Mouse (Mus musculus) liver, embryonic 15.5 days (tissue): ENCODE data around the gene Slc35f6. TPM values are rescaled to one million over a fixed set of nuclear protein-coding genes. Genes with fewer than 3 reads are reported as not detected.
"Not testable (repeated sequence)": the region's sequence is repeated elsewhere in the genome, so short reads cannot be mapped to it uniquely, and the experiment has no call there.

ENCODE experiments used
- ATAC-seq: fragments of 200-750 bp; cut with Nextera tagmentation; 2 replicates; pipeline ENCODE4 v1.8.0; 2017; ENCODE audit warnings: moderate number of reproducible peaks, mild to moderate bottlenecking, moderate library complexity; ENCODE audit not compliant: insufficient read depth
- H3K27ac ChIP-seq: fragments of 300-500 bp; sonication (generic); replicated peaks from 2 replicates; pipeline ENCODE4 v1.5.1; 2015; ENCODE audit warnings: mild to moderate bottlenecking, inconsistent platforms
- H3K27me3 ChIP-seq: fragments of 300-500 bp; sonication (generic); 2 replicates; pipeline ENCODE4 v1.6.1; 2015; ENCODE audit warnings: mild to moderate bottlenecking, inconsistent platforms
- H3K36me3 ChIP-seq: fragments of 300-500 bp; sonication (generic); replicated peaks from 2 replicates; pipeline ENCODE4 v1.6.1; 2015; ENCODE audit warnings: moderate library complexity, mild to moderate bottlenecking, inconsistent platforms
- H3K4me1 ChIP-seq: fragments of 300-500 bp; sonication (generic); replicated peaks from 2 replicates; pipeline ENCODE4 v1.6.1; 2015; ENCODE audit warnings: inconsistent platforms
- H3K4me2 ChIP-seq: fragments of 300-500 bp; sonication (generic); 2 replicates; pipeline ENCODE4 v1.6.1; 2015; ENCODE audit warnings: moderate library complexity, mild to moderate bottlenecking, inconsistent platforms
- H3K4me3 ChIP-seq: fragments of 300-500 bp; sonication (generic); replicated peaks from 2 replicates; pipeline ENCODE4 v1.5.1; 2015; ENCODE audit warnings: mild to moderate bottlenecking, inconsistent platforms
- H3K9ac ChIP-seq: fragments of 300-500 bp; sonication (generic); 2 replicates; pipeline ENCODE4 v1.6.1; 2015; ENCODE audit warnings: moderate library complexity, mild to moderate bottlenecking, inconsistent platforms
- H3K9me3 ChIP-seq: fragments of 300-500 bp; sonication (generic); replicated peaks from 2 replicates; pipeline ENCODE4 v1.6.1; 2016; ENCODE audit warnings: inconsistent platforms
- WGBS: fragments of 180-500 bp; shearing (Covaris S2); methylation state at CpG from one replicate; pipeline ENCODE4 v1.1.7; 2015; ENCODE audit warnings: mixed read lengths; ENCODE audit not compliant: insufficient replicate concordance; 5-methylcytosine and 5-hydroxymethylcytosine counted together
- polyA plus RNA-seq: library from polyadenylated mRNA; unstranded; fragments of >200 nt; fragmentation: Nextera tagmentation; extraction: Ambion mirVana; gene quantifications from 2 replicates; pipeline ENCODE4 v1.2.1, GENCODE M21; 2015

The Slc35f6 gene
- polyA plus RNA-seq, 1 experiment from 2014 or later = 10.7 TPM

DNA sequence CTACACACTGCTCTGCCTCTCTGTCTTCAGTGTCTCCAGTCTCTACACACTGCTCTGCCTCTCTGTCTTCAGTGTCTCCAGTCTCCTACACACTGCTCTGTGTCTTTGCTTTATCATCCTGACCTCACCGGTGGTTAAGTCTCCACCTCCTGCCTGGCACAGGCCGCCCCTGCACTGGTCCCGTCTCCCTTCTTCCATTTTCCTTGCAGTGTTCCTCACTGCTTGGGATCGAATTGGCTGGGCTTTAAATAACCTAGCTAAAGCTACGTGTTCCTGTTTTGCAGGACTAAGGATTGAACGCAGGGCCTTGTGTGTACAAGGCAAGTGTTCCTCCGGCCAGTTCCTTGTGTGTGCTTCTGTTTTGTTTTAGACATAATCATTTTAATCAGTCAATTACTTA lies 22.4 kb downstream of the Slc35f6 start:
- H3K4me2 ChIP-seq = no peak overlapping the region
- 71% methylated on average over 7 of the region's 7 CpGs for WGBS

DNA sequence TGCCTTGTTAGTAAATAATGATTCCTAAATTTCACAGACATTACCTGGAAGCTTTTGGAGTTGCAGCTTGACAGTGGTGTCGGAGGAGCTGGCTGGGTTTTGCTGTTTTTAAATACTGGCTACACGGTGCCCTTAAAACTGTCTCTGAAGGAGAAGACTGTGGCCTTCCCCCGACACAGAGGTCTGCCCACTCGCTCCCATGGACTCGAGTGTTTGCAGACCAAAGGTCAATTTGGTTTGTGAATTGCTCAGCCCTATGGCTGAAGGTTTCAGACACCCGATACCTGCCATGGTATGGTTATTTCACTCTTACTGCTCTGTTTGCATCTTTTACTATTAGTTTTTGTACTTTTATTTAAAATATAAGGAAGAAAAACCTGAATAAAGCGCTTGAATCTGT lies 26.3 kb downstream of the Slc35f6 start:
- no peak for ATAC-seq
- no peaks in the 10 kb centered on the region for H3K27me3 ChIP-seq
- peaks cover 95% of the 10 kb centered on the region for H3K36me3 ChIP-seq
- H3K9ac ChIP-seq = no peak overlapping the region
- WGBS = 79% methylated on average over 7 of the region's 7 CpGs
- no peaks in the 10 kb centered on the region for H3K9me3 ChIP-seq
- H3K4me2 ChIP-seq = no peak overlapping the region
- H3K4me3 ChIP-seq = no peak overlapping the region
- H3K27ac ChIP-seq = 0 out of 2 replicates have a peak overlapping the region, but pooled peaks have one; percentile 5
- peaks cover 11% of the 10 kb centered on the region for H3K4me1 ChIP-seq

More for the DNA sequence above, 22.4 kb downstream of the Slc35f6 start:
- Histone ChIP-seq H3K36me3 (peaks cover 73% of the 10 kb centered on the region), H3K9ac (no peak overlapping the region), H3K27ac (no peak overlapping the region), H3K9me3 (no peaks in the 10 kb centered on the region), H3K4me1 (peaks cover 38% of the 10 kb centered on the region), H3K27me3 (no peaks in the 10 kb centered on the region), H3K4me3 (no peak overlapping the region)
- no peak for ATAC-seq

DNA sequence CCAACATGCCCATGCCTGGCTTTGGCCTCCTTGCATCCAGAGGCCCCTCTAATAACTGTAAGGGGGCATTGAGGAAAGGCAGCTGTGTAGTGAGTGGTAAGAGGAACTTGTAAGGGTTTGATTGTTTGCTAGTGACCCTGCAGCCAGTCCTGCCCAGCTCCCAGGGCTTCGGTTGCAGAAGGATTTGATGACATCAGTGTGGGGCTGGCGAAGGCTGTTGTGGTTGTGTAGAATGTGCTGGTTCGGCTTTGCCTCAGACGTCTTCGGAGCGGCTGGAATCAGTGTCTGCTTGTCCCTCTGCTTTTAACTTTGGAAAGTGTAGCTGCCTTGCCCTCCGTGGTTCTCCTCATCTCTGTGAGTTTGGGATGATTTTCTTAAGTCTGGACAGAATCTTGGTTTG lies 29.1 kb downstream of the Slc35f6 start:
- Histone ChIP-seq H3K4me1 (no peaks in the 10 kb centered on the region), H3K36me3 (peaks cover 67% of the 10 kb centered on the region), H3K27me3 (no peaks in the 10 kb centered on the region), H3K9me3 (no peaks in the 10 kb centered on the region), H3K4me2 (no peak overlapping the region), H3K9ac (no peak overlapping the region), H3K4me3 (no peak overlapping the region), H3K27ac (no peak overlapping the region)
- WGBS = 83% methylated on average over 7 of the region's 7 CpGs
- no peak for ATAC-seq

DNA sequence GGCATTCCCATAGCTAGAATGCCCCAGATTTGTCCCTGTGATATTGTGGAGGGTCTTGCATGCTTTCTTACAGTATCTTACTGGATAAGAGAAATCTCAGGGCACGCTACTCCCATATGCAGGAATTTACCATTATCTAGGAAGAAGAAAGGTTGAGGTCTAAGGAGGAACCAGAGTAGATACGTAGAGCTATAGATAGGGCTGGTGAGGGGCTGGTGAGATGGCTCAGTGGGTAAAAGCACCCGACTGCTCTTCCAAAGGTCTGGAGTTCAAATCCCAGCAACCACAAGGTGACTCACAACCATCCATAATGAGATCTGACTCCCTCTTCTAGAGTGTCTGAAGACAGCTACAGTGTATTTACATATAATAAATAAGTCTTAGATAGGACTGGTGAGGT lies 30.3 kb downstream of the Slc35f6 start:
- H3K9ac ChIP-seq, H3K9me3 ChIP-seq, ATAC-seq, H3K27ac ChIP-seq, H3K4me3 ChIP-seq, H3K4me2 ChIP-seq, H3K4me1 ChIP-seq, H3K27me3 ChIP-seq: not testable (repeated sequence)
- peaks cover 55% of the 10 kb centered on the region for H3K36me3 ChIP-seq
- 81% methylated on average over 3 of the region's 3 CpGs for WGBS

DNA sequence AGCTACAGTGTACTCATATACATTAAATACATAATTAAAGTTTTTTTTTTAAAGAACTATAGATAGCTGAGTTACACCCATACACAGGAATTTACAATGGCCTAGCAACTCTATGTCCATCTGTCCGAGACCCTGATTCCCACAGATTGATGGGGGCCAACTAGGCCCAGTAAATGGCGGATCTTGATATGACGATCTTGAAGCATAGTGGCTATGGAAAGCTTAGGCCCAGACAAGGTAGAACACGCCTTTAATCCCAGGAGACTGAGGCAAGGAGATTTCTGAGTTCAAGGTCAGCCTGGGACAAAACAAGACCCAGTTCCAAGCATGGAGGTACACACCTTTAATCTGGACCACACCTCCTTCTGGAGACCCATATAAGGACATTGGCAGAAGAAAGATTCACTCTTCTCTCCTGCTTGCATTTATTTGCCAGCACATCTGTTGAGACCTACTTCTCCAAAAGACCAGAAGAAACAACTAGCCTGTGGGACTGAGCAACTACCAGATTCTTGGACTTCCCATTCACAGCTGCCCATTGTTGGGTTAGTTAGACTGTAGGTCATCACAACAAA lies 31.1 kb downstream of the Slc35f6 start:
- Histone ChIP-seq H3K9me3 (no peaks in the 10 kb centered on the region), H3K27ac (no peak overlapping the region), H3K4me1 (no peaks in the 10 kb centered on the region), H3K4me3 (no peak overlapping the region), H3K36me3 (peaks cover 47% of the 10 kb centered on the region), H3K27me3 (no peaks in the 10 kb centered on the region), H3K9ac (no peak overlapping the region), H3K4me2 (no peak overlapping the region)
- WGBS = 88% methylated on average over 4 of the region's 4 CpGs
- ATAC-seq = no peak

DNA sequence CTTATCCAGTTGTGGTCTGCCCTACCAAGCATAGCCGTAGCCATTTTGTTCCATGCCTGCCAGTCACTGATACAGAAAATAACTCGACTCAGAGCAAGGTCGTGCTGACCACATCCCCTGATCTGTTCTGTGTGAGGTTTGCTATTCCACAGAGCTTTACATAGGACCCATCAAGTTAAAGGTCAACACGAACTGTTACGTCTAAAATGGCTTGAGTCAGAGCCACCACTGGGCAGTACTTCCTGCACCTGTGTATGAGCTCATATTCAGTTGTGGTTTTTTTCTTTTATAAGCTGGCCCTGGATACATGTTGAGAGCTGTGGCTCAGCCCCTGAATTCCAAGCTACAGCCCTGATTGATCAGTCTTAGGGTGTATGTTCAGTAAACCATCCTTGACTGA lies 31.9 kb downstream of the Slc35f6 start:
- no peaks in the 10 kb centered on the region for H3K27me3 ChIP-seq
- H3K9me3 ChIP-seq = no peaks in the 10 kb centered on the region
- peaks cover 40% of the 10 kb centered on the region for H3K36me3 ChIP-seq

DNA sequence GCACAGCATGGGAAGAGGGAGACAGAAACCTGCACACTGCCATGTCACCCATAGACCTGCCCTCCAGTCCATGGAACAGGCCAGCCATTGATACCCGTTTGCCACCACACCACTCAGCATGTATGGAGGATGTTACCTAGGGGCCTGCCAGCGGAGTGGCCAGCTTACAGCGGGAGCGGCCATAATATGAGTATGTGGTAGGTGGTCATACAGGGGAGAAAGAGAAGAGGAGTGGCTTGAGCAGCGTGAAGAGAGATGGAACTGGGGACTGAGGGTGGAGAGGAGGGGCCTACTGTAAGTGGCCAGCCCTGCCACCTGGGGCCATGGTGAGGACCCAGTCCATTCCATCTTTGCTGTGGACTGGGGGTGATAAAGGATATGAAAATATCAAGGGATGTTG lies 34.2 kb downstream of the Slc35f6 start:
- 74% methylated on average over 5 of the region's 5 CpGs for WGBS
- Histone ChIP-seq H3K9ac (no peak overlapping the region), H3K27me3 (no peaks in the 10 kb centered on the region), H3K4me1 (no peaks in the 10 kb centered on the region), H3K36me3 (peaks cover 17% of the 10 kb centered on the region), H3K4me2 (no peak overlapping the region), H3K9me3 (no peaks in the 10 kb centered on the region), H3K27ac (no peak overlapping the region), H3K4me3 (no peak overlapping the region)
- ATAC-seq = no peak

More for the DNA sequence above, 31.9 kb downstream of the Slc35f6 start:
- 38% methylated on average over 5 of the region's 5 CpGs for WGBS
- Histone ChIP-seq H3K4me3 (no peak overlapping the region), H3K27ac (no peak overlapping the region), H3K4me1 (no peaks in the 10 kb centered on the region), H3K4me2 (no peak overlapping the region), H3K9ac (no peak overlapping the region)
- no peak for ATAC-seq

DNA sequence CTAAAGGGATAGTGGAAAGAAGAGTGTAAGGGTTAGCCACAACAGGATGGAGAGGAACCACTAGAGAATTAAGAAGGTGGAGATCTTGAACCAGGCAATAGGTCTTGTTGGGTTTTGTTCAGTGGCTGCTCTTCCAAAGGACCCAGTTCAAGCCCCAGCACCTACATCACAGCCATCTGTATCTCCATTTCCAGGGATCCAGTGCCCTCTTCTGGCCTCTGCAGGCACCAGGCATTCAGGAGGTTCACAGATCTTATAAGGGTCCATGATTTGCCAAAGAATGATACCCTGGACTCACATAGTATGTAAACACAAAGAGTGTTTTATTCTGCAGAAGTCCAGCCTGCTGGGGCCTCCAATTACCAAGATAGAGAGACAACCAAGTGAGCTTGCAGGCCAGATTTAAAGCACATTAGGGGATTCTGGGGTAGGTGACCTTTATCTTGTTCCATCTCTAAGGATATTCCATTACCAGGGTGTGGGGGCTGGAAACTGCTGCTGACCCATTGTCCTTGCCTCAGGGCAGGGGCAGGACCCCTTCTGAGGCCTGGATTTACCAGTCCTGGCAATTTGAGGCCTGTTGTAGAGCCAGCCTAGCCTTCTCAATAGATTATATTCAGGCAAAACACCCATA lies 35.4 kb downstream of the Slc35f6 start:
- Histone ChIP-seq H3K36me3 (peaks cover 8% of the 10 kb centered on the region; the same call in 1 of the 2 replicates), H3K27me3 (no peaks in the 10 kb centered on the region), H3K9ac (no peak overlapping the region), H3K9me3 (no peaks in the 10 kb centered on the region), H3K4me3 (no peak overlapping the region), H3K4me2 (no peak overlapping the region), H3K4me1 (no peaks in the 10 kb centered on the region), H3K27ac (no peak overlapping the region)
- no peak for ATAC-seq

DNA sequence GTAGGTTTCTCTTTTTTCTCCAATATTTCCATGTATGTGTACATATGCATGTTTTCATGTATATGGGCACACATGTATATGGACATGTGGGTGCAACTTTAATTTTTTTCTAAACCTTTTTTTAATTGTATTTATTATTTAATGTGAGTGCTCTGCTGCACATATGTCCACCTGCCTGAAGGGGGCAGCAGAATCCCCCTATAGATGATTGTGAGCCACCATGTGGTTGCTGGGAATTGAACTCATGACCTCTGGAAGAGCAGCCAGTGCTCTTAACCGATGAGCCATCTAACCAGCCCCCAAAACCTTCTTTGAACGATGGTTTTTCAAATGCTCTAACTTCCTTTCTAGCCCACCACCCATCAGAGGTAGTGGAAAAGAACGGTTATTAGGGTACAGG lies 36.3 kb downstream of the Slc35f6 start:
- Histone ChIP-seq H3K36me3 (no peaks in the 10 kb centered on the region), H3K4me3 (no peak overlapping the region), H3K9me3 (no peaks in the 10 kb centered on the region), H3K27ac (no peak overlapping the region), H3K9ac (no peak overlapping the region), H3K27me3 (no peaks in the 10 kb centered on the region), H3K4me2 (no peak overlapping the region), H3K4me1 (no peaks in the 10 kb centered on the region)
- 55% methylated on average over 3 of the region's 3 CpGs for WGBS
- ATAC-seq = no peak

DNA sequence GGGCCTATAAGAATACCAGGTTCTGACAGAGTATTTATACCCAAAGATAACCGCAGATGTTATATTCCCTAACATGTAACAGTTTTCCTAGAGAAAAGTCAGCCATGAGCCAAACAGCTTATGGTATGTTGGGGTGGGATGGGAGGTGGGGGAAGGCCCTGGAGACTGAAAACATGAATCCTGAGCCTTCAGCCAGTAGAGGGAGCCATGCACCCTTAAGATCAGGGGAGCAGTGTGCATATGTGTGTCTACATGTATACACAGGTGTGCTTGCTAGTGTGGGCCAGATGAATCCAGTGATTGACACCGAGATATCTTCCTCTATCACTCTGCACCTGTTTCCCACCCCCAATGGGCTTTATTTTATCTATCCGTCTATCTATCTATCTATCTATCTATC lies 39.0 kb downstream of the Slc35f6 start:
- no peak overlapping the region for H3K27ac ChIP-seq

DNA sequence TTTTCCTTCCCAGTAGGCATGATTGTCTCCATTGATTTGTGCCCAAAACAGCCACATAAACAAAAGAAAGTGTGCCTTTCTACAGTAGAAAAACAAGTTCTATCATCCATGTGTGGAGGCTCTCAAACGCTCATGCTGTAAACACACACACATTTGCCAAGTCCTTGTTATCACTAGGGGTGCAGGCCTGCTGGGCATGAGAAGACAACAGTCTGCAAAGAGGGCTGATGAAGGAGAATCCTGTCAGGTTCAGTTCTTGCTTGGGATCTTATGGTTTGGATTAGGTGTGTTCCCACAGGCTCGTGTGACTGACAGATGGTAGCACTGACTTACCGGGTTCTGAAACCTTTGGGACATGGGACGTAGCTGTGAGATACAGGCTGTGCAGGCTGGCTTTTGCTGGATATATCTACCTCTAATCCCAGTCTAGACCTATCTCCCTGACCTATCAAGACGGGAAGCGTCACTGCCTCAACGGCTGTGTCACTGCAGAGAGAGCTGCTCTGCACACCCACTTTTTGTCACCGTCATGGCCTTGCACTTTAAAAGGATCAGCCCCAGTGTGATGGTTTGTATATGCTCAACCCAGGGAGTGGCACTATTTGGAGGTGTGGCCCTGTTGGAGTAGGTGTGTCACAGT lies 52.7 kb downstream of the Slc35f6 start:
- no peak overlapping the region for H3K9ac ChIP-seq
- no peak overlapping the region for H3K4me3 ChIP-seq
- no peaks in the 10 kb centered on the region for H3K36me3 ChIP-seq
- H3K4me1 ChIP-seq = no peaks in the 10 kb centered on the region
- H3K27ac ChIP-seq = no peak overlapping the region
- no peaks in the 10 kb centered on the region for H3K9me3 ChIP-seq
- peaks cover 16% of the 10 kb centered on the region for H3K27me3 ChIP-seq
- ATAC-seq = no peak
- H3K4me2 ChIP-seq = no peak overlapping the region
- WGBS = 52% methylated on average over 8 of the region's 8 CpGs

More for the DNA sequence above, 39.0 kb downstream of the Slc35f6 start:
- no peak overlapping the region for H3K4me2 ChIP-seq
- H3K9ac ChIP-seq = no peak overlapping the region
- no peak for ATAC-seq
- no peak overlapping the region for H3K4me3 ChIP-seq
- H3K4me1 ChIP-seq = no peaks in the 10 kb centered on the region
- H3K27me3 ChIP-seq = 0 out of 2 replicates have a peak, but pooled peaks cover 3% of the 10 kb centered on the region
- 37% methylated on average over 3 of the region's 3 CpGs for WGBS
- no peaks in the 10 kb centered on the region for H3K9me3 ChIP-seq
- H3K36me3 ChIP-seq = no peaks in the 10 kb centered on the region
